Mouse (Mus musculus): ENCODE results near the gene Ostf1.

GRCm38 (mm10) chr19:18630221-18631119, 1.2 kb downstream of the Ostf1 start:
- TF ChIP-seq POLR2A (IDR thresholded peaks at IDR 0.05; ENCODE audit: borderline replicate concordance, low read depth, low read length), result no peak
- TF ChIP-seq CTCF (IDR thresholded peaks at IDR 0.05; ENCODE audit: low read depth, low read length), result no peak

All from bone marrow macrophage, adult 2 months (primary cell).